Mouse (Mus musculus) heart, embryonic 15.5 days (tissue): ENCODE measurements around the gene Smurf2. TPM values are rescaled to one million over a fixed set of nuclear protein-coding genes. Genes with fewer than 3 reads are reported as not detected.
A peak's percentile ranks its signal among the peaks of the same experiment; 100 is the strongest.
"Not testable (repeated sequence)": the region's sequence is repeated elsewhere in the genome, so short reads cannot be mapped to it uniquely, and the experiment has no call there.

Experiments used
- ATAC-seq: fragments of 200-750 bp; cut with Nextera tagmentation; replicated peaks from 2 replicates; pipeline ENCODE4 v1.8.0; 2017; ENCODE audit warnings: low read depth, moderate TSS enrichment; ENCODE audit not compliant: insufficient number of reproducible peaks, insufficient read depth, low FRiP score
- H3K27ac ChIP-seq: fragments of 300-500 bp; sonication (generic); 2 replicates; pipeline ENCODE4 v1.5.1; 2015; ENCODE audit warnings: mild to moderate bottlenecking, inconsistent platforms
- H3K27me3 ChIP-seq: fragments of 300-500 bp; sonication (generic); 2 replicates; pipeline ENCODE4 v1.6.1; 2015; ENCODE audit warnings: inconsistent platforms
- H3K36me3 ChIP-seq: fragments of 300-500 bp; sonication (generic); 2 replicates; pipeline ENCODE4 v1.6.1; 2015; ENCODE audit warnings: mild to moderate bottlenecking, inconsistent platforms
- H3K4me1 ChIP-seq: fragments of 300-500 bp; sonication (generic); replicated peaks from 2 replicates; pipeline ENCODE4 v1.6.1; 2015; ENCODE audit warnings: inconsistent platforms
- H3K4me2 ChIP-seq: fragments of 300-500 bp; sonication (generic); 2 replicates; pipeline ENCODE4 v1.6.1; 2015; ENCODE audit warnings: inconsistent platforms, mild to moderate bottlenecking, moderate library complexity
- H3K4me3 ChIP-seq: fragments of 300-500 bp; sonication (generic); 2 replicates; pipeline ENCODE4 v1.5.1; 2015; ENCODE audit warnings: mild to moderate bottlenecking, inconsistent platforms
- H3K9ac ChIP-seq: fragments of 300-500 bp; sonication (generic); 2 replicates; pipeline ENCODE4 v1.6.1; 2015; ENCODE audit warnings: mild to moderate bottlenecking, inconsistent platforms
- H3K9me3 ChIP-seq: fragments of 300-500 bp; sonication (generic); replicated peaks from 2 replicates; pipeline ENCODE4 v1.6.1; 2016; ENCODE audit warnings: inconsistent platforms
- WGBS: fragments of 180-500 bp; shearing (Covaris S2); methylation state at CpG from one replicate; pipeline ENCODE4 v1.1.7; 2015; ENCODE audit warnings: mixed read lengths; 5-methylcytosine and 5-hydroxymethylcytosine counted together
- polyA plus RNA-seq: library from polyadenylated mRNA; unstranded; fragments of >200 nt; fragmentation: Nextera tagmentation; extraction: Ambion mirVana; gene quantifications from 2 replicates; pipeline ENCODE4 v1.2.1, GENCODE M21; 2015

Smurf2 gene
- polyA plus RNA-seq, 1 experiment from 2014 or later: 8.9 TPM

GRCm38 (mm10) chr11:106812410-106813136 lies 107.9 kb downstream of the Smurf2 start:
- Histone ChIP-seq H3K9me3 (no peaks in the 10 kb centered on the region), H3K4me2 (no peak overlapping the region), H3K9ac (no peak overlapping the region), H3K4me1 (peaks cover 19% of the 10 kb centered on the region), H3K4me3 (no peak overlapping the region), H3K36me3 (peaks cover 73% of the 10 kb centered on the region), H3K27me3 (no peaks in the 10 kb centered on the region), H3K27ac (no peak overlapping the region)
- WGBS: 81% methylated on average over 7 of the region's 7 CpGs
- no peak for ATAC-seq

- 71% methylated on average over 1 of the region's 1 CpGs for whole genome bisulfite sequencing
- ATAC-seq, H3K27me3 ChIP-seq, H3K4me2 ChIP-seq, H3K9me3 ChIP-seq, H3K9ac ChIP-seq, H3K4me1 ChIP-seq, H3K4me3 ChIP-seq, H3K27ac ChIP-seq: not testable (repeated sequence)
- H3K36me3 ChIP-seq: peaks cover 60% of the 10 kb centered on the region
Observed at GRCm38 (mm10) chr11:106807442-106807841, 113.1 kb downstream of the Smurf2 start.

DNA sequence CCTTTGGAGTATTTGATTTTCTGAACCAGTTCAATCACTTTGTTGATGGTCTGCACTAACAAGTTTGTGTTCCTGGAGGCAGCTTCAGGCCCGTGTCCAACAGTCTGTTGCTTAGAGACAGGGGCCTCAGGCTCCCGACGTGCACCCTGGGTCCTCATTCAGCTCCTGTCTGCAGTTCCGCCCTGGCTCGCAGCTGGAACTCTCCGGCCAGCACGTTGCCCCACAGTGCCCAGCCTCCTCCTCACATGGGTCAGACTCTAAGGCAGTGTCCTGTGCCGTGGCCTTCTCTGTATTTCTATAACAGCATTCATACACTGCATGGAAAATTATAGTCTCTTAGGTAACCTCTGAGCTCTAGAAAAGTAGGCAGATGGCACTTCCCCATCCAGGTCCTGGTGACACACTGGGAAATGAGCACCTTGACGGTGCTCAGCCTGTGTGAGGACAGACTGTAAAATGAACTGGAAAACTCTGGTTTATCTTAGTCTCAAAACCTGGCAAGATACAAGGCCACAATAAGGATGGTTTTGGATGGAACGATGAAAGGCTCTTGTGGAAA lies 118.4 kb downstream of the Smurf2 start:
- Histone ChIP-seq H3K27me3 (no peaks in the 10 kb centered on the region), H3K36me3 (peaks cover 81% of the 10 kb centered on the region), H3K9me3 (no peaks in the 10 kb centered on the region), H3K4me2 (no peak overlapping the region), H3K4me3 (no peak overlapping the region), H3K9ac (no peak overlapping the region), H3K4me1 (no peaks in the 10 kb centered on the region), H3K27ac (no peak overlapping the region)
- 88% methylated on average over 10 of the region's 10 CpGs for WGBS
- ATAC-seq: no peak

- Histone ChIP-seq H3K27me3 (no peaks in the 10 kb centered on the region), H3K9me3 (no peaks in the 10 kb centered on the region), H3K4me2 (no peak overlapping the region), H3K27ac (no peak overlapping the region; the same call in 1 of the 2 replicates), H3K4me3 (no peak overlapping the region), H3K4me1 (no peaks in the 10 kb centered on the region), H3K9ac (no peak overlapping the region), H3K36me3 (peaks cover 73% of the 10 kb centered on the region)
- 50% methylated on average over 9 of the region's 9 CpGs for WGBS
- ATAC-seq: no peak
Observed at GRCm38 (mm10) chr11:106795679-106796078, 124.8 kb downstream of the Smurf2 start.

DNA sequence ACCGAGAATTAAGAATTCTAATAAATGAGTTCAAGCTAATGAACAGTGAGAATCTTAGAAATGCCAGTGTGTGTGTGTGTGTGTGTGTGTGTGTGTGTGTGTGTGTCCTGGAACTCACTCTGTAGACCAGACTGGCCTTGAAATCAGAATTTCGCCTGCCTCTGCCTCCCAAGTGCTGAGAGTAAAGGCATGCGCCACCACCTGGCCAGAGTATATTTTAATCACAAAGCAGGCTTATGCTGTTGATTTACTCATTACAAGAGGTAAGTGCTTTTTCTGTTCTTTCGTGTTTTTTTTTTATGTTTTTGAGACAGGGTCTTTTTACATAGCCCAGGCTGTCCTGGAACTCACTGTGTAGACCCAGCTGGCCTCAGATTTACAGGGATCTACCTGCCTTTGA lies 126.7 kb downstream of the Smurf2 start:
- Histone ChIP-seq H3K9me3 (no peaks in the 10 kb centered on the region), H3K4me3 (no peak overlapping the region), H3K27ac (no peak overlapping the region), H3K4me2 (no peak overlapping the region), H3K36me3 (peaks cover 55% of the 10 kb centered on the region), H3K9ac (no peak overlapping the region), H3K27me3 (no peaks in the 10 kb centered on the region), H3K4me1 (peaks cover 6% of the 10 kb centered on the region)
- 76% methylated on average over 4 of the region's 4 CpGs for WGBS
- ATAC-seq: no peak

GRCm38 (mm10) chr11:106789649-106790048 lies 130.9 kb downstream of the Smurf2 start:
- under 1% methylated on average over 6 of the region's 6 CpGs for WGBS
- peaks cover 36% of the 10 kb centered on the region for H3K36me3 ChIP-seq

GRCm38 (mm10) chr11:106788775-106789459 lies 131.6 kb downstream of the Smurf2 start, which contains the start of the genes Ddx5 and Cep95:
Gene Ddx5 (minus strand): TSS chr11:106789185.
Gene Cep95 (plus strand): TSS chr11:106789252.
- ATAC-seq: peak; percentile 91
- WGBS: under 1% methylated on average over 58 of the region's 58 CpGs
- peak within 1 kb of the TSS; percentile 100 for H3K27ac ChIP-seq

More at GRCm38 (mm10) chr11:106789649-106790048, 130.9 kb downstream of the Smurf2 start:
- peak overlapping the region; percentile 100 for H3K27ac ChIP-seq
- no peak for ATAC-seq
- no peaks in the 10 kb centered on the region for H3K9me3 ChIP-seq
- peaks cover 21% of the 10 kb centered on the region for H3K4me1 ChIP-seq
- peak overlapping the region; percentile 73 for H3K4me2 ChIP-seq
- peak overlapping the region; percentile 87 for H3K4me3 ChIP-seq
- H3K9ac ChIP-seq: peak overlapping the region; percentile 99
- H3K27me3 ChIP-seq: no peaks in the 10 kb centered on the region

DNA sequence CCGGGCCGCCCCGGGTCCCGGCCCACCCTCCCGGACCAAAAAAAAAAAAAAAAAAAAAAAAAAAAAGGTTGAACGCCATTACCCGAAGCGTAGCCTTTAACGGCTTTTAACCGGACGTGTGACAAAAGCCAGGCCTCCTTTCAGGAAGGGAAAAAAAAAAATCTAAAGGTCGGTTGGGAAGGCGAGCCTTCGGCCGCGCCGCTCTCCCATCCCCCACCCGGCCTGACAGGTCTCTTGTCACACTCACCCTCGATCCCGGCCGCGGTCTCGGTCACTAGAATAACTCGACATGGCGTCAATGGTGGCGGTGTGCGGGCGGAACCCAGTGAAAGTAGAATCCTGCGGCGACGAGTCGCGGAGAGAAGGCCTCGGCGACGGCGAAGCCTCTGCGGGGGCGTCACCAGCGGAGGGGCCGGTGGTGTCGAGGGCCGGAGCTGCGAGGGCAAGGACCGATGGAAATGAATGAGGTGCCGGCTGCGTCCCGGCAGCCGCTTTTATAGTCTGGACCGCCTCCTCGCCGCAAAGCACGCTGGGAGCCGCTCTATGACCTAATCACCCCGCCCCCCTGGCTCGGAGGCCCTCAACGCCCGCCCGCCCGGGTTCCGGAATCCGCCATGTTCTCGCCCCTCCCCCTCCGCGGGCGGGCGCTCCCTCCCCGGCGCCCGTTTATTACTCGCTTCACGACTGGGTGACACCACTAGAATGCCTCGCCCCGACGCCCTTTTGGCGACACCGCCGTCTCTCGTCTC lies 132.3 kb downstream of the Smurf2 start:
- Histone ChIP-seq H3K4me3 (peak overlapping the region; percentile 87), H3K27me3 (no peaks in the 10 kb centered on the region), H3K4me2 (peak overlapping the region; percentile 73), H3K4me1 (peaks cover 21% of the 10 kb centered on the region), H3K9me3 (no peaks in the 10 kb centered on the region), H3K36me3 (peaks cover 41% of the 10 kb centered on the region), H3K9ac (peak overlapping the region; percentile 99), H3K27ac (peak overlapping the region; percentile 100)
- peak; percentile 81 for ATAC-seq
- under 1% methylated on average over 66 of the region's 79 CpGs for WGBS

More at GRCm38 (mm10) chr11:106788775-106789459, 131.6 kb downstream of the Smurf2 start, which contains the start of the genes Ddx5 and Cep95:
- no peaks in the 10 kb centered on the region for H3K9me3 ChIP-seq
- H3K9ac ChIP-seq: peak within 1 kb of the TSS; percentile 99
- peak within 1 kb of the TSS; percentile 87 for H3K4me3 ChIP-seq
- H3K4me2 ChIP-seq: peak within 1 kb of the TSS; percentile 73
- no peaks in the 10 kb centered on the region for H3K27me3 ChIP-seq
- peaks cover 38% of the 10 kb centered on the region for H3K36me3 ChIP-seq
- H3K4me1 ChIP-seq: peaks cover 21% of the 10 kb centered on the region

- under 1% methylated on average over 64 of the region's 65 CpGs for WGBS
- peak; percentile 29 for ATAC-seq
- Histone ChIP-seq H3K9me3 (no peaks in the 10 kb centered on the region), H3K27me3 (no peaks in the 10 kb centered on the region), H3K4me3 (peak overlapping the region; percentile 87), H3K4me1 (peaks cover 21% of the 10 kb centered on the region), H3K27ac (peak overlapping the region; percentile 100), H3K4me2 (peak overlapping the region; percentile 60), H3K9ac (peak overlapping the region; percentile 99), H3K36me3 (peaks cover 41% of the 10 kb centered on the region)
Observed at GRCm38 (mm10) chr11:106787131-106788025, 133.1 kb downstream of the Smurf2 start.

DNA sequence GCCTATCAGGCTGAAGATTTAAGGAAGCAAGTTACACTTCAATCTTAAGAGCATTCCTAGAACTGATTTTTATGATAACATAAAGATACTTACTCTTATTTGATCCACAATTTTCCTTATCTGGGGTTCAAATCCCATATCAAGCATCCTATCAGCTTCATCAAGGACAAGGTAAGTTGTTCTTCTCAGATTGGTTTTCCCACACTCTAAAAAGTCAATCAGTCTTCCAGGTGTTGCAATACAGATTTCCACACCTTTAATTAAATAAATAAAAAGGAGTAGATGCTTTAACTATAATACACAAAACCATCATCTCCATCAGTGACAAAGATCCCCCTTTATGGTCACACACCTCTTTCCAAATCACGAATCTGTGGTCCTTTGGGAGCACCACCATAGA lies 135.5 kb downstream of the Smurf2 start:
- H3K36me3 ChIP-seq: peaks cover 58% of the 10 kb centered on the region
- no peak overlapping the region; the same call in 1 of the 2 replicates for H3K4me2 ChIP-seq
- no peaks in the 10 kb centered on the region for H3K27me3 ChIP-seq
- H3K27ac ChIP-seq: no peak overlapping the region
- no peak for ATAC-seq
- no peaks in the 10 kb centered on the region for H3K9me3 ChIP-seq
- H3K9ac ChIP-seq: no peak overlapping the region
- 68% methylated on average over 1 of the region's 1 CpGs for WGBS
- H3K4me3 ChIP-seq: no peak overlapping the region
- H3K4me1 ChIP-seq: peaks cover 20% of the 10 kb centered on the region
